Mouse (Mus musculus): Measurements from ENCODE around the gene Ufd1. TPM values are rescaled to one million over a fixed set of nuclear protein-coding genes. Genes with fewer than 3 reads are reported as not detected.
A peak's percentile ranks its signal among the peaks of the same experiment; 100 is the strongest.

The Ufd1 gene
- total and polyA plus RNA-seq, 2 experiments from 2014 or later: 53.3 to 114 TPM

GRCm38 (mm10) chr16:18805746-18806145 is 5.8 kb upstream of the Ufd1 start:
- DNase-seq (ENCODE audit: low spot score): peak; percentile 31
- peak; percentile 68; the same call in 1 of the 2 replicates for ATAC-seq
- WGBS: 85% methylated on average over 2 of the region's 2 CpGs

GRCm38 (mm10) chr16:18809001-18809400 is 2.6 kb upstream of the Ufd1 start:
- no peak overlapping the region for H3K4me2 ChIP-seq (ENCODE audit: low read depth, low read length)

More at GRCm38 (mm10) chr16:18805746-18806145, 5.8 kb upstream of the Ufd1 start:
- Histone ChIP-seq H3K4me2 (ENCODE audit: low read depth, low read length) (no peak overlapping the region), H3K27me3 (ENCODE audit: insufficient read depth, low read length) (no peaks in the 10 kb centered on the region), H3K36me3 (ENCODE audit: insufficient read depth, low read length) (no peaks in the 10 kb centered on the region), H3K9ac (replicated peaks; ENCODE audit: low read length) (no peak overlapping the region), H3K4me3 (ENCODE audit: low read length) (no peak overlapping the region), H3K9me3 (ENCODE audit: low read length) (no peaks in the 10 kb centered on the region), H3K4me1 (ENCODE audit: insufficient read depth, low read length) (no peaks in the 10 kb centered on the region), H3K27ac (0 out of 2 replicates have a peak overlapping the region, but pooled peaks have one; percentile 36)
- TF ChIP-seq CTCF (IDR thresholded peaks at IDR 0.05; ENCODE audit: low read depth): no peak

GRCm38 (mm10) chr16:18811032-18811431 is 547 bp upstream of the Ufd1 start:
- peak; percentile 8 for ATAC-seq
- 8% methylated on average over 5 of the region's 5 CpGs for WGBS
- peak overlapping the region; percentile 95 for H3K4me3 ChIP-seq (ENCODE audit: low read length)
- no peaks in the 10 kb centered on the region for H3K9me3 ChIP-seq (ENCODE audit: low read length)
- no peak overlapping the region for H3K27ac ChIP-seq
- peaks cover 11% of the 10 kb centered on the region; the same call in 1 of the 2 replicates for H3K36me3 ChIP-seq (ENCODE audit: insufficient read depth, low read length)
- TF ChIP-seq CTCF (IDR thresholded peaks at IDR 0.05; ENCODE audit: low read depth): no peak
- H3K4me2 ChIP-seq (ENCODE audit: low read depth, low read length): peak overlapping the region; percentile 78
- peak overlapping the region; percentile 83; the same call in 1 of the 2 replicates for H3K9ac ChIP-seq (replicated peaks; ENCODE audit: low read length)
- H3K27me3 ChIP-seq (ENCODE audit: insufficient read depth, low read length): no peaks in the 10 kb centered on the region
- H3K4me1 ChIP-seq (ENCODE audit: insufficient read depth, low read length): peaks cover 7% of the 10 kb centered on the region; the same call in 1 of the 2 replicates
- no peak for DNase-seq (ENCODE audit: low spot score)

More at GRCm38 (mm10) chr16:18809001-18809400, 2.6 kb upstream of the Ufd1 start:
- Histone ChIP-seq H3K27ac (no peak overlapping the region), H3K4me1 (ENCODE audit: insufficient read depth, low read length) (peaks cover 7% of the 10 kb centered on the region; the same call in 1 of the 2 replicates), H3K36me3 (ENCODE audit: insufficient read depth, low read length) (no peaks in the 10 kb centered on the region), H3K27me3 (ENCODE audit: insufficient read depth, low read length) (no peaks in the 10 kb centered on the region), H3K9ac (replicated peaks; ENCODE audit: low read length) (no peak overlapping the region), H3K9me3 (ENCODE audit: low read length) (no peaks in the 10 kb centered on the region), H3K4me3 (ENCODE audit: low read length) (no peak overlapping the region)
- no peak for DNase-seq (ENCODE audit: low spot score)
- TF ChIP-seq CTCF (IDR thresholded peaks at IDR 0.05; ENCODE audit: low read depth): no peak
- ATAC-seq: no peak
- 96% methylated on average over 5 of the region's 5 CpGs for WGBS

GRCm38 (mm10) chr16:18812385-18812910 is 869 bp downstream of the Ufd1 start:
- no peak for TF ChIP-seq CTCF (IDR thresholded peaks at IDR 0.05; ENCODE audit: low read depth)

GRCm38 (mm10) chr16:18822356-18822755 is 10.8 kb downstream of the Ufd1 start:
- 75% methylated on average over 1 of the region's 1 CpGs for WGBS

More at GRCm38 (mm10) chr16:18812385-18812910, 869 bp downstream of the Ufd1 start:
- Histone ChIP-seq H3K9me3 (ENCODE audit: low read length) (no peaks in the 10 kb centered on the region), H3K36me3 (ENCODE audit: insufficient read depth, low read length) (peaks cover 24% of the 10 kb centered on the region; the same call in 1 of the 2 replicates), H3K27ac (peak overlapping the region; percentile 81), H3K4me2 (ENCODE audit: low read depth, low read length) (peak overlapping the region; percentile 78), H3K4me3 (ENCODE audit: low read length) (peak overlapping the region; percentile 95), H3K27me3 (ENCODE audit: insufficient read depth, low read length) (no peaks in the 10 kb centered on the region), H3K9ac (replicated peaks; ENCODE audit: low read length) (peak overlapping the region; percentile 83), H3K4me1 (ENCODE audit: insufficient read depth, low read length) (peaks cover 7% of the 10 kb centered on the region; the same call in 1 of the 2 replicates)
- ATAC-seq (no peak; the same call in 1 of the 2 replicates), DNase-seq (ENCODE audit: low spot score) (no peak)
- WGBS: 2% methylated on average over 31 of the region's 31 CpGs

GRCm38 (mm10) chr16:18822925-18823324 is 11.3 kb downstream of the Ufd1 start:
- Histone ChIP-seq H3K4me2 (ENCODE audit: low read depth, low read length) (no peak overlapping the region), H3K9ac (replicated peaks; ENCODE audit: low read length) (no peak overlapping the region), H3K9me3 (ENCODE audit: low read length) (no peaks in the 10 kb centered on the region), H3K27me3 (ENCODE audit: insufficient read depth, low read length) (no peaks in the 10 kb centered on the region), H3K4me1 (ENCODE audit: insufficient read depth, low read length) (no peaks in the 10 kb centered on the region), H3K4me3 (ENCODE audit: low read length) (no peak overlapping the region), H3K27ac (no peak overlapping the region), H3K36me3 (ENCODE audit: insufficient read depth, low read length) (peaks cover 83% of the 10 kb centered on the region)
- TF ChIP-seq CTCF (IDR thresholded peaks at IDR 0.05; ENCODE audit: low read depth): no peak
- DNase-seq (ENCODE audit: low spot score) (no peak), ATAC-seq (no peak)
- 42% methylated on average over 4 of the region's 4 CpGs for WGBS

More at GRCm38 (mm10) chr16:18822356-18822755, 10.8 kb downstream of the Ufd1 start:
- DNase-seq (ENCODE audit: low spot score) (no peak), ATAC-seq (no peak)
- Histone ChIP-seq H3K36me3 (ENCODE audit: insufficient read depth, low read length) (peaks cover 86% of the 10 kb centered on the region), H3K9me3 (ENCODE audit: low read length) (no peaks in the 10 kb centered on the region), H3K4me3 (ENCODE audit: low read length) (no peak overlapping the region), H3K27me3 (ENCODE audit: insufficient read depth, low read length) (no peaks in the 10 kb centered on the region), H3K4me2 (ENCODE audit: low read depth, low read length) (no peak overlapping the region), H3K4me1 (ENCODE audit: insufficient read depth, low read length) (no peaks in the 10 kb centered on the region), H3K27ac (no peak overlapping the region), H3K9ac (replicated peaks; ENCODE audit: low read length) (no peak overlapping the region)
- no peak for TF ChIP-seq CTCF (IDR thresholded peaks at IDR 0.05; ENCODE audit: low read depth)

GRCm38 (mm10) chr16:18828630-18829029 is 17.1 kb downstream of the Ufd1 start:
- Histone ChIP-seq H3K9ac (replicated peaks; ENCODE audit: low read length) (no peak overlapping the region), H3K9me3 (ENCODE audit: low read length) (no peaks in the 10 kb centered on the region), H3K36me3 (ENCODE audit: insufficient read depth, low read length) (peaks cover 52% of the 10 kb centered on the region), H3K4me1 (ENCODE audit: insufficient read depth, low read length) (no peaks in the 10 kb centered on the region), H3K27ac (no peak overlapping the region), H3K4me2 (ENCODE audit: low read depth, low read length) (no peak overlapping the region), H3K4me3 (ENCODE audit: low read length) (no peak overlapping the region), H3K27me3 (ENCODE audit: insufficient read depth, low read length) (no peaks in the 10 kb centered on the region)
- no peak for TF ChIP-seq CTCF (IDR thresholded peaks at IDR 0.05; ENCODE audit: low read depth)
- 96% methylated on average over 3 of the region's 3 CpGs for WGBS
- ATAC-seq: no peak
- no peak for DNase-seq (ENCODE audit: low spot score)

All from hindbrain, postnatal 0 days (tissue).